Mouse (Mus musculus): ENCODE measurements around the gene Exoc3l2.
A peak's percentile ranks its signal among the peaks of the same experiment; 100 is the strongest.

GRCm38 (mm10) chr7:19432475-19432874 is 30.7 kb upstream of the Exoc3l2 start:
- peak; percentile 48; the same call in 1 of the 2 replicates for TF ChIP-seq CTCF (IDR thresholded peaks at IDR 0.05; ENCODE audit: borderline replicate concordance, extremely low read depth, insufficient read depth, insufficient read length)
- TF ChIP-seq POLR2A (IDR thresholded peaks at IDR 0.05; ENCODE audit: borderline replicate concordance, extremely low read depth, insufficient read depth, insufficient read length, poor library complexity, severe bottlenecking) = no peak

Data from brain, embryonic 14.5 days (tissue).